Mouse (Mus musculus): ENCODE data around the gene Cfap161.
A peak's percentile ranks its signal among the peaks of the same experiment; 100 is the strongest.

Cfap161 gene

DNA sequence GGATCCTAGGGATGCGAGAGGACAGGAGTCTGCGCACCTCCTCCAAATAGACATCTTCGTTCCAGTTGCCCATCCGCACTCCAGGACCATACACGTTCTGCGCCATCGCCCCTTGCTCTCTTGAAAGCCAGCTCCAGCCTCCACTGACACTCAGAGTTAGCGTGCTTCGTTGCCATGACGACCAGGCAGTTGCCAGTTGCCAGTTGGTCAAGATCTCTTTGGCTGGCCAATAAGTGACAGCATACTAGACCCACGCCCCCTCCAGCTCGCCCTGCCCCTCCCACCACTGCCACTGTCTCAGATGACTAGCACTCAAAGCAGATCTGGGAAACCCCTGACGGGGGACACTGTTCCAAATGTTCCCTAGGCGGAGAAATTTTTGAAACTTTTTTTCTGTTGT, at the start of gene Cfap161:
Gene Cfap161 (minus strand): TSS at position 176 of the 400 bp plus-strand sequence.
- peak; percentile 81 for DNase-seq

DNA sequence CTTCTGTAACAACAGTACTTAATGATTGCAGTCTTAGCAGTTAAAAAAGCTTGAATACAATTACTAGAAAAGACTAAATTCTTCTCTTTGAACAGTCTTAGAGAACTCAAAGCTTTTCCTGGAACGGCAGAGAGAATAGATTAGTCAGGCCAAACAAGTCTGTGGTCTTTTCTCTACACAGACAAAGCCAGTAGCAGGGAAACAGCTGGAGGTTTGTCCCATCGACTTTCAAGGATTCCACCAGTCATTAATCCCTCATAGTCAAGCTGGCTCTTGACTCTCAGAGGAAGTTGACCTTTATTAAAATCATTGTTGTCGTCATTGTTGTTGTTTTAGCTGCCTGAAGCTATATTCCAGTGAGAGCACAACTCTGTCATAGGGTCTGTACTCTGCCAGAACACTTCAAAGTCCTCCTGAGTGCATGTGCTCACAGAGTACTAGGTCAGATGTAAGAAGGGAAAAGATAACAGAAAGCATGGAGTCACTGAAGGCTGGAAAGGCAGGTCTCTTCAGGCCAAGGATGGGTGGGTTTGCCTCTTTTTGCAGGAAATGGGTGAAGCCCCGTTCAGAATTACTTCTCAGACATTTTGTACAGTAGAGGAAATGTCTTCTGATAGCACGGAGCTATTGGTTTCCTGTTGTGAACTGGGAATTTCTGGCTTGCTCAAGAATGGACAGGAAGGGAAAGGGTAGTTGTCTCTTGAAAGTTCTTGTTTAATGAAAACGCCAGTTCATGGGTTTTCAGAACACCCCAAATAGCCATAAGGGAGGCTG, 48.0 kb upstream of the Cfap161 start:
- DNase-seq, result peak; percentile 26

DNA sequence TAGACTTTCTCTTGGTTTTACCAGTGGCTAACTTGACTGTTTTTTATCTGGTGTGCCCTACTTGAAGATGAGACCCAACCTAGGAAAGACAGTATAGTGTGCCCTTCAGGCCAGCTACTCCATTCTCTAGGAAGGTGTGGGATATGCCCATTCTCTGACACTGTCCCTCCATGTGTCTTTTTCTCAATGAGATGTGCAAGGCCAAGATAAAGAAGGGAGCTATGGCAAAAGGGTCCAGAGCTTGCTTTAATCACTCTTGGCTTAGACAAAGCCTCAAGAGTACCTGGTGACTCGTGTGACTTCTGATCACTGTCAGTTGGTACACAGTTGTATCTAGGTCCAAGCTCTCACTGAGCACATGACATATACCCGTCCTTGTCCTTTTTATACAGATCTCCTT, 45.4 kb upstream of the Cfap161 start:
- no peak for DNase-seq

DNA sequence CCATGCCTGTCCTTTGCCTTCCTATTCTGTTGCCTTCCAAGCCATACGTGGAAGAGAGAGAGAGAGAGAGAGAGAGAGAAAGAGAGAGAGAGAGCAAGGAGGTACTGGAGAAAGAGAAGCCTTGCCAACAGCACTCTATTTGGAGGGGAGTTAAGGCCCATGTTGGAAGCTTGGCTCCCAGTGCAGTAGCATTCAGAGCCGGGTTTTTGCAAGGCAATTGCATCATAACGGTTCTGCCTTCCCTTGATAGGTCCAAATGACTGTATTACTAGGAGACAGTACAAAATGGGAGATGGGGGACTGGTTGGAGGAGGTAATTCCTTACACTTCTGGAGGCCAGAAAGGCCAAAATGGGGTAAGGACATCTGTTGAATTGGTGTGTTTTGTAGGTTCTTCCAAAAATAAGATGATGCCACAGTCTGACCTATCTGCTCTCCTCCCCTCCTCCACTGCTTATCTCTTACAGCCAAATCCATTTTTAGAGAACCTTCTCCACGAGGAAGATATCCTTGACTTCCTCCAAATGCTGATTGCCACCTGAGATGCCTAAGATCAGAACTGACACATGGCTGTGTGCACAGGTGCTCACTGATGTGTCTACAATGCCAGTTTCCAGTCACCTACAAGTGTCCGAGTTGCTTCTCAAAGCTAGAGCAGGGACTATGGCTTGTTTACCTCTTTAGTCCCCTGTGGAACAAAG, 44.0 kb upstream of the Cfap161 start:
- peak; percentile 17 for DNase-seq

DNA sequence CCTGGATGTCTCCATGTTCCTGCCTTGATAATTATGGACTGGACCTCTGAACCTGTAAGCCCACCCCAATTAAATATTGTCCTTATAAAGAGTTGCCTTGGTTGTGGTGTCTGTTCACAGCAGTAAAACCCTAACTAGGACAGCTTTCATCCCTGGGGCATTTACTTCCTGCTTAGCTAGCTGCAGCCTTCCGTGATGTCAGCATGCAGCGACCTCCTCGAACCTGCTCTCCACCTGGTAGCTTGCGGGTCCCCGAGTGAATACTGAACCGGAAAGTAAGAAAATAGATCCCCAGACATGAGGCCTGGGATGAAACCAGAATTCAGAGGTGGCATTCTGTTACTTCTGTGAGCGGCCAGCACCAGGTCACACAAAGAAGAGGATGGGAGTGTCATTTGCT, 34.7 kb upstream of the Cfap161 start:
- DNase-seq, result no peak

DNA sequence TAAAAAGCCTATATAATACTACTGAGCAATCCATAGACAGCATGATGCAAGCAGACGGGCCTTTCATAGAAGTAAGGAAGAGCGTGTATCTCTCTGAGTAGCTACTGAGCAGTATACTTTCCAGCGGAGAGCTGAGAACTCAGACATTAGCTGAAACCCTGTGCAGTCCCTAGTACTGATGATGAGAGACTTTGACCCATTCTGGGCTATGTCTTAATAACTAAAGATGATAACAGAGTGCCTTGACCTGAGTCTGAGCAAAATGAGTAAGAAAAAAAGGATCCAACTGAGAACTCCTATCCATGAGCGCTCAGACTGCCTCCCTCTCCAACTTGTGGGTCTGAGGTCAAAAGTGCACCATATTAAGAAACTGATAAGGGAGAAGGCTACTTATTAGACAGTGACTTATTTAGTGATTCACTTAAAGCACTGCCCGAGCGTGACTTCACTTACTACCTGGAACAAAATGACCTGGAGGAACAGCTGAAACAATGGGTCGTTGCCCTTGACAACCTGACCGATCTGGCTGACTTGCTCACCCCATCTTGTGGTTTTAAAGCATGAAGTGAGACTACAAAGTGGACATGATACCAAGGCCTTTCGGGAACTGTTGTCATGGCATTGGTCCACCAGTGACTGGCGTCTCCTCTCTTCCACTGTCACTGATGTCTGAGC, 32.9 kb upstream of the Cfap161 start:
- DNase-seq, result no peak

DNA sequence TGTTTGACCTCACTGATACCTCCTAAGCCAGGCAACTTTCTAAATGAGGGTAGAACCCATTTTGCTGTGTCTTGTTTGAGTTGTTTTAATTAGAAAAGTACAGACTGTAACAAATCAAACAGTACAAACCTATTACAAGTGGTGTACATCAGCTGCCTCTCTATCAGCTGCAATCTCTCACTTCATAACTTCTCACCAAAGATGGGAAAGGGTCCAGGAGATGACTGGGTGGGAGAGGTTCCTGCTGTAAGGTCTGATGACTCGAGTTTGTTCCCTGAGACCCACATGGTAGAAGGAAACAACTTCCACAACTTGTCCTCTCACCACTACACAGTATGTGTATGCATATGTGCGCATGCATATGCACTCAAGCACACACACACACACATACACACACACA, 32.1 kb upstream of the Cfap161 start:
- DNase-seq, result peak; percentile 62

DNA sequence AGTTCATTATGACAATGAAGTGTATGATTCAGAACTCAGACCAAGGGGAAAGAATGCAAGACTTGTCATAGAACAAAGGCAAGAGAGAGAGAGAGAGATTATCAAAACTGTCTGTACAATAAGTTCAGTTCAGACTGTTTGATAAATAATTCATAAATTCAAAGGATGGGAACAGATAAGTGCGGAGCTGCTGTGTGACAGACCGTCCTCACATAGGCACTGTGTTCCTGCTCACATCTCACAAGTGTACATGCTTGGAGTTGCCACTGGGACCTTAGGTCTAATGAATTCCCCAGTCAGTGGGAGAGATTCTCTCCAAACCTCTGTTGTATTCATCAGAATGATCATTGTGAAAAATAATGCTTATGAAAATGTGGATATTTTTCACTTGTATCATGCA, 27.3 kb upstream of the Cfap161 start:
- no peak for DNase-seq

DNA sequence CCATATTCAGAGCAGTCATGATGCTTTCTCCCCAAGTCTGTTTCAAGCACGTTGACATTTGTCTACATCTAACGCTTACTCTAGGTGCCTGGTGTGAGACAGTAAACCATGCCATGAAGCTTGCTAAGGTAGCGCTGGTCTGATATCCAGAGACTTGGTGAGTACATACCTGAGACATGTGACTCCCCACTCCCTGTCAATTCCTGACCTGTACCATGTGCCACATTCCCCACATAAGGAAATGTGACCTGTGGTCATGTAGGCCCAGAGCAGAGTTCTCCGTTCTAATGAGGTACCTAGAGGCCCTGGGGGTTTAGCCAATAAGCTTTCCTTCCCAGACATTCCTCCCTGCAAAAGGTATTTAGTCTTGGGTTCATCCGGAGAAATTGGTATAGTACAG, 22.2 kb upstream of the Cfap161 start:
- DNase-seq, result no peak

DNA sequence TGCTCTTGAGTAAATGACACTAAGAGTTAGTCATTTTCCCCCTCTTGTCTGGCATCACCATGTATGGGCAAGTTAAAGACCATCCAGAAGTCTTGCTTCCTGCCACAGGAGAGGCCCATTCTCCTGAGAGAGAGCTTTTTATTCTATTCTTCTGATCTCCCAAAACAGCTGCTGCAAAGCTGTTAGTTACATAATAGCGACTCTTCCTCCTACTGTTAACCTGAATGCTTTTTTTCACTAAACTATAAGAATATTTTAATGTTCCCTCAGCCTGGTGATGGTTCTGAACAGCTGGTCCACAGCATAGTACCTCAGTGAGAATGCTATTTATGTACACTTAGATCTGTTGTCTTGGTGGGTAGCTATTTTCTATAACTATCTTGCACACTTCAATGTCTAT, 21.0 kb upstream of the Cfap161 start:
- DNase-seq, result no peak

DNA sequence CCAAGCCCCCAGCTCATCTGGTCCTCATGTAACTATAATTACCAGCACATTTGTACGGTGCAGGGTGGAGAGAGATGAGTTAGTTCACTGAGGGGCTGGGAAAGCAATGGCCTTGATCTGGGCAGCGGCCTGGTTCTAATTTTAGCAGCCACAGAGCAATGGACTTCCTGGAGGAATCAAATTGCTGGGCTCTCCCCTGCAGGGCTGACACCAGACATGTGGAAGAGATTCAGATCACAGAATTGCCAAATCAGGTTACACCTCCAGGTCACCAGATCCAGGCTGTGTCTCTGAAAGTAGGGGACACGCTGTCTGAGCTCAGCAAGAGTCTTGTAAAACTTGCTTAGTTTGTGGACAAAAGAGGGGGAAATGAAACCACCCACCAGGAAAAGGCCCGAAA, 19.3 kb upstream of the Cfap161 start:
- peak; percentile 68 for DNase-seq

DNA sequence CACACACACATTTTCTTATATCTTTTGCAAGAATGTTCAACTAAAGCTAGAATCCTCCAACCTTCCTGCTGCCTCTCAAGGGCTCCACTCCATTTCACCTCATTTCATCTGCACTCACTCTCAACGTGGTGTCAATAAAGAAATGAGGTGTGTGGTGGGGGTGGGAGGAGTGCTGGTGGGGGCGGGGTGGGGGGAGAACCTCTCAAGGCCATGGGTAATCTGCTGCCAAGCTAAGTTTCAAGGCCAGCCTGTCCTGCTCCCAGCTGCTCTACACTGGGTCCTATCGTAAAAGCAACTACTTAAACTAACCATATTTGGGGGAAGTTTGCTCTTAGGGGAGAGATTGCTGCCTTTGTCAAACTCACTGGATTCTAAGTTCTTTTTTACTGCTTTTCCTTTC, 18.8 kb upstream of the Cfap161 start:
- peak; percentile 24 for DNase-seq

DNA sequence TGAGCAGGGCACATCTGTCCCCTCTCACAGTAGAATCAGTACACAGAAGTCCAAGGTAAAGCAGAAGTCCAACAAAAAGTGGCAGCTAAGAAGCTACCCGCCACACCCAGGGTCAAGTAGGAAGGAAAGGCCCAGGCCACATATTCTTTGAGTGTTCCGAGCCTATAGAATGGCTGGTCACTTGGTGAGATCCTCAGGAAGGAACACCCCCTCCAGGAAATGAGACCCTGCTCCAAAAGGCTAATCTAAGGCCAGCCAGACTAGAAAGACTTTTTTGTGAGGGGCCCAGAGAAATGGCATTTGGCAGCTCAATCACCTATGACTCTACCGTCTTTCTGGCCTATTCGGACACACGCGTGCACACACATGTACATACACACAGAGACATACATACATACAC, 18.3 kb upstream of the Cfap161 start:
- no peak for DNase-seq

DNA sequence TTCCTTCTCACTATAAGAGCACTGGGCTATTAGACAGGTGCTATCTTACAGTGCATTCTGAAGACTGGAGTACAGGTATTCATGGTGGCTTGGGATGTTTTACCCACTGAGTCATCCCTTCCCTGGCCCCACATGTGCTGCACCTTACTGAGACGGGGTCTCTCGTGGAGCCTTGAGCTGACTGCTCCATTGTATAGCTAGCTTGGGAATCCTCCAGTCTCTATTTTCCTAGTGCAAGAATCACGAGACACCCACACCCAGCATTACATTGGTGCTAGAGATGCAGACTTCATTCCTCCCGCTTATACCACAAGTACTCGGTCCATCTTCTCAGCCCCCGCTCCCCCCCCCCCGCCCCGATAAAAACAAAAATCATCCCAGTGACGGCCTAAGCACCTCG, 17.9 kb upstream of the Cfap161 start:
- no peak for DNase-seq

DNA sequence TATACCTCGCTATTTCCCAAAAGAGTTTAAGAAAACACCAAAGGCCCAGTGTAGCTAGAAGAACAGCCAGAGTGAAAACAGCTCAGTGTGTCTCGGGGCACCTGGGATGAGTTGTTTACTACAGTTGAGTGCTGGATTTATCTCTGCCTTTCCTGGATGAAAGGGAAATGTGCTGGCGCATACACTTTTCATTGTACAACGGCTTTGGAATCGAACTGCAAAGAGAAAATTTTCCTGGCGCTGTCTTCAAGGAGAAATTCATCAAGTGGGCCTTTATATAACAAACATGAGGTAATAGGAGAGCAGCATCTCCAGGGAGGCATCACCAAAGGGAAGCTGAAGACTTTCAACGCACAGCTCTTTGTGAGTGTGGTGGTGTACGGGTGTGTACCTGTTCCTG, 17.2 kb upstream of the Cfap161 start:
- DNase-seq, result peak; percentile 44

DNA sequence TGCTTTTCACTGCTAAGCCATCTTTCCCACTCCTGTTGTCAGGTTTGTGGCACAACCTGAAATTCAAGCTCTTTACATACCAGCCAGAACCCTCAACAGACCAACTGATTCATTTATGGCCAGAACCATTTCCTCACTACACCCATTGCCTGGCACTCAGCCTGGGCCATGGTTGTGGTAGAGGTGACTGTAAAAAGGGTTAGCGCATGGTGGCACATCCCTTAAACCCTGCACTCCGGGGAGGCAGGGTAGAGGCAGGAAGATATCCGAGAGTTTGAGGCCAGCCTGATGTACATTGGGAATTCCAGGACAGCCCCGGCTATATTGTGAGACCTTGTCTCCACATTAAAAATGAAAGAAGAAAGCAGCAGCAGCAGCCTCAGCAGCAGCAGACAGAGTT, 16.8 kb upstream of the Cfap161 start:
- no peak for DNase-seq

DNA sequence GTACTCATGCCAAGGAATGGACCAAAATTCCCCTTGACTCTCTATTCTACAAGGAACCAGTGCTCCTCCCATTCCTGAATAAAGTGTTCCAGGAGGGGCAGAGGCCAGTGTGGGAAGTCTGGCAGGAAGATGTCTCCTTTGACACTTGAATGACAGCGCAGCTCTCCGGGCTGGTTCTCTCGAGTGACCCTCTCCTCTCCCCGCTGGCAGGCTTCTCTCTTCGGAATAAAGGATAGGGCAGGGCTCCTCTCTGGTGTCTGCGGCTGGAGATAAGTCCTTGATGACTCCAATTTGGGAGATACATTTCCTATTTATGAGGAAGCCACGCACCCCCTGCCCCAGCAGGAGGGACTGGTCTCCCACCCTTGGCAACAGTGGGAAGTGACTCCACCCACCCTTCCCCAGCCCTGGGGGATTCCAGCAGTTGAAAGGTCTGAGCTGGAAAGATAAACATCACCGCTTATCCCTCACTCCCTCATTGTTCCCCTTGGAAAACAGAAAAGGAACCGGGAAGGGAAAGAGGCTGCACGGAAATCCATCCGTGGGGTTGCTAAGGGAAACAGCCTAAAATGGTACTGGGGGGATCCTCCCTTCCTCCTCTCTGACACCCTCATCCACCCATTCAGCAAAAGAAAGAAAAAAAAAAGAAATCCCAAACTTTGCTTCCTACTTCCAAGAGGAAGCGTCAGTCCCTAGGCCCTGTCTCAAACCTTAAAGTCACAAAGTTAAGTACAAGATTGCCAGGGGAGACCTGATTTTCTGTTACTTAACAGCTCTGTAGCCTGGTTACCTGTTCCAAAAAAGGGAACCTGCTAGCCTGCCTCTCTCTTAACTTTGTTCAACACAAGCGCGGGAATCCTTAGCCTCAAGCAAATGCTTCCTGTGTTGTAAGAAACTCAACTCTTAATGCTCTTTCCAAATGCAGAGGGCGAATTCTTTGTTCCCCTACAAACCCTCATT, 15.7 kb upstream of the Cfap161 start:
- DNase-seq, result peak; percentile 85

DNA sequence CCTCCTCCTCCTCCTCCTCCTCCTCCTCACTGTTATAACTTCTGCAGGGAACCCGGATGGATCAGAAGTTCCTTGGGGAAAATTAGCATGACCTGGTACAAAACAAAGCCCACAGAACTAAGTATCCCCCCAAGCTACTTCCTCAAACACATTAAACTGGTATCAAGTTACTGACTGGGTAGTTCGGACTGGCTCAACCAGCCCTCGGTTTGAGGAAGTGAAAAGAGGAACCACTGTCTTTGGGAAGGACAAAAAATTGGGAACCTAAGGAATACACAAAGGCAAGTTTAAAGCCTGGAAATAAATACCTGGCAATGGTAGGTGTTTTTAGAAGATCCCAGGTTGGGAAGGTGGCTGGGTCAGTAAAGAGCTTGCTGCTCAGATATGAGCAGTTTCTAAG, 15.0 kb upstream of the Cfap161 start:
- no peak for DNase-seq

DNA sequence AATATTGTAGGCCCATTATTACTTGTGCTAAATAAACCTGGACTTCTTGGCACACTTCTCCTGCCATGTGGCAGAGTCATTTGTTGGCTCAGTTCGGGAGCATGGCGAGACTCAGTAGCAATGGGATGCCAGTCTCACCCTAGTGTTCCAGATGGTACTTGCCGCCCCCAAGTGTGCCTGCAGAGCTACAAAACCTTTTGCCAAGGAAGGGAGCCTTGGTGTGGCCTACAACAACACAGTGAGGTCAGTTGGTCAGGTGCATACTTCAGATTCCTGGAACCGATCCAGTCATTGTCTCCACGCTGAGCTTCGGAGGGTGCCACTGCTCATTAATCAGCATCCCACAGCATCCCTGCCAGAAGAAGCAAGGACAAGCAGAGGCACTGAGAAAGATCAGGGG, 14.4 kb upstream of the Cfap161 start:
- DNase-seq, result peak; percentile 80

DNA sequence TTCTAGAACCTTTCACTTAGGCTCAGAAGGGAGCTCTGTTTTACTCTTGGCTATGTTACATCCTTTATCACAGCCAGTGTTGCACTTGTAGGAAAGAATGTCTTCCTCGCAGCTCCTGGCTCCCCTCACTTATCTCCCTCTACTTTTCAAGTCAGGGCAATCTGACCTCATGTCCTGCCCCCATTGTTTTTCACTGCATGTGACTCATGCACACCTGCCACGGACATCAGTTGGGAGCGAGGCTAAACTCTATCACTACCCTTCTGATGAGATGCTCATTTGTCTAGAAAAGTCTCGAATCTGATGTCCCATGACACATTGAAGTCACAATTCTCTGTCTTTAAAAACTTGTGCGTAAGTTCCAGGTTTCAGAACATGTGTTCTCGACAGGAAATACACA, 12.3 kb upstream of the Cfap161 start:
- no peak for DNase-seq

DNA sequence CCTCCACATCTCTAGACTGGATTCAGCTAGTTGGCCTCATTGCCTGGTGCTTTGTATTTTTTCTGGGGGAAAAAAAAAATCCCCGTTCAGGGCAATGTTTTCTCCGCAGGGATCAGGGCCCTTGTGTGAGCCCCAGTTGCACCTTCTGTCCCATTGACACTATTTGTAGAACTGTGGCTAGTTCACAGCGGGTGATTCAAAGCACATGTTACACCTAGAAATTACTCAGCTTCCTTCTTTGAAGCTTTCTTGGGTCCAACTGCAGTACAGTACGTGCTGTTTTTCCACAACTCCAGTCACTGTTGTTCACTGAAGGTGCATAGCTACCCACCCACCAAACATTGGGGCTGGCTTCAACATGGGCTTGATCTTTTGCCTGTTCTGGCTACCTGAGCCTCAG, 9.1 kb upstream of the Cfap161 start:
- DNase-seq, result no peak

DNA sequence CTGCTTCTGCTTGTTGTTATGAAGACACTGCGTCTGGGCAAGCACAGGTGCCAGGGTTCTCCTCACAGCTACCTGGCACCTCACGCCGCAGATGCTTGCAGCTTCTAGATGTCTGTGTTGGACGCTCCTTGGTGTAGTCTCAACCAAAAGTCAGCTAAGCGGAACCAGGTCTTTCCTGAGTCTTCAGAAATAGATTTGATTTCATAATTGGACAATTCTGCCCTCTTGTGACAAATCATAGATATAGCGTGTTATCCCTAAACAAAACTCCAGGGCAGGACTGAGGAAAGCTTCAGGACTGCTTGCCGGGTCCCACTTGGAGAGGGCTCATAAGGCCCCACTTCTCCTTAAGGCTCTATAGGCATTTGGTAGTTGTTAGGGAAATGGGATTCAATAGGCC, 7.8 kb upstream of the Cfap161 start:
- peak; percentile 67 for DNase-seq

DNA sequence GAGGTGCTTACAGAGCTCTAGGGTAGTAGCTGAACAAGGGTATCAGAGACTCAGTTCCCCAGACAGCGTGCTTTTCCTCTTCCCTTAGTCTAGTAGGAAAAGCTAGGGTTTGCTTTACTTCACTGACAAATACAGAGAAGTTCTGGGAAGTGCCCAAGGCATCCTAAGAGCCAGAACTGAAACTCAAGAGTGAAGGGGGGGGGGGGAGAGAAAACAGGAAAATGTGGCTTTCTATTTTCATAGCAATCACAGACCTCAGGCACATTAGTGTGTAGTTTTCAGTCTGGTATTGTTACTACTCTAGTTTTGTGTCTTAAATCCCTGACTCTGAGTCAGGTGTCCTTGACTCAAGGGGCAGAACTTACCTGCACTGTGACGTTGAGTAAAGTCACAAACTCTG, 7.3 kb upstream of the Cfap161 start:
- DNase-seq, result no peak

All from lung, postnatal 10 days (tissue).